Mouse (Mus musculus) ES-CJ7 (cell line): ENCODE data around the gene Lhfpl2.

Source experiments
- DNase-seq: peaks from one replicate; pipeline ENCODE4 v3.0.0; 2011; ENCODE audit warnings: low read depth, low spot score

Gene Lhfpl2

GRCm38 (mm10) chr13:94212716-94213115 lies 155.1 kb downstream of the Lhfpl2 start:
- DNase-seq: no peak

DNA sequence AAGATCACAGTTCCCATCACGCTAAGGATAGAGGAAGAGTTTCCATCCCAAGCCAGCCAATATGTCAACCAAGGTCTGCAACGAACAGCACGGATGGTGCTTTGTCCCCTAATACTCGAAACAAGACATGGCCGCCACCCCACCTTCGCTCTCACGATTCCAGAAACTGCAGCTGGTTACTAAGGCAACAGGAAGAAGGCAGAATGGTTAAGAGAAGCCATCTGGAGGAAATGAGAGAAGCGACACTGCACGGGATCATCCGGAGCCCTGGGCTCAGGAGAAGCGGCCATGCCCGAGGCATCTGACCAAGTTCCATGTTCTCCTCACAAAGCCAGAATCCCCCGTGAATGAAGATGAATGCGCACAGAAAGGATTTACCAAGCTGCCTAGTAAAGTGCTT lies 166.0 kb downstream of the Lhfpl2 start:
- DNase-seq: no peak

- peak; percentile 45 for DNase-seq
Measured at GRCm38 (mm10) chr13:94224717-94225705, 167.4 kb downstream of the Lhfpl2 start.

DNA sequence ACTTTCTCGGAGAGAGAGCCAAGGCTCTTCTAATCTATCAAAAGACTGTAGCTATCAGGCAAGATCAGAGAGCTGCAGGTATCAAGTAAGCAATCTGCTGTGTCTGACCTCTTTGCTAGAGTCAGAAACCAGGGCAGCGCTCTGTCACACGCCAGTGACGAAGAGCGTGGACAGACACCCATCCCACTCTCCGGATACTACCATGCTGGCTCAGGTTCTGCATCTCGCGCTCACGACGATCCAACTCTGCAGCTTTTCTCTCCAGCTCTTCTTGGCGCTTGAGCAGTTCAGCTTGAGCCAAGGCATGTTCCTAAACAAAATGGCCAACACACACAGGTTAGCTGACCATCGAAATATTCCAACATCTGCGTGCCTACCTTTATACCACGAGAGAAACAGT lies 174.3 kb downstream of the Lhfpl2 start:
- no peak for DNase-seq

- no peak for DNase-seq
Measured at GRCm38 (mm10) chr13:94239488-94239887, 181.9 kb downstream of the Lhfpl2 start.

- no peak for DNase-seq
Measured at GRCm38 (mm10) chr13:94240111-94240510, 182.5 kb downstream of the Lhfpl2 start.

DNA sequence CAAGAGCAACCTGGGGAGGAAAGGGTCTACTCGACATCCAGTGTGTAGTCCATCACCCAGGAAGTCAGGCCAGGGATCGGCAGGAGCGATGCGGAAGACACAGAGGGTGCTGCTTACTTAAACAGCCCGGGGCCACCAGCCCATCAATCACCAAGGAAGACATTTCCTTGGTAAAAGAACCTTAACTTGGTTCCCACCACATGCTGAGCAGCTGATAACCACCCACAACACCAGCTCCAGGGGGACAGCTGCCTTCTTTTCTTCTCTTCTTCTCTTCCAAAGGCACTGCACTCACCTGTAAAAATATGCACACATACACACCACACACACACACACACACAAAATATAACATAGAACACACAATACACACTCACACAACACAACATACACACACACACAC lies 183.3 kb downstream of the Lhfpl2 start:
- DNase-seq: no peak

DNA sequence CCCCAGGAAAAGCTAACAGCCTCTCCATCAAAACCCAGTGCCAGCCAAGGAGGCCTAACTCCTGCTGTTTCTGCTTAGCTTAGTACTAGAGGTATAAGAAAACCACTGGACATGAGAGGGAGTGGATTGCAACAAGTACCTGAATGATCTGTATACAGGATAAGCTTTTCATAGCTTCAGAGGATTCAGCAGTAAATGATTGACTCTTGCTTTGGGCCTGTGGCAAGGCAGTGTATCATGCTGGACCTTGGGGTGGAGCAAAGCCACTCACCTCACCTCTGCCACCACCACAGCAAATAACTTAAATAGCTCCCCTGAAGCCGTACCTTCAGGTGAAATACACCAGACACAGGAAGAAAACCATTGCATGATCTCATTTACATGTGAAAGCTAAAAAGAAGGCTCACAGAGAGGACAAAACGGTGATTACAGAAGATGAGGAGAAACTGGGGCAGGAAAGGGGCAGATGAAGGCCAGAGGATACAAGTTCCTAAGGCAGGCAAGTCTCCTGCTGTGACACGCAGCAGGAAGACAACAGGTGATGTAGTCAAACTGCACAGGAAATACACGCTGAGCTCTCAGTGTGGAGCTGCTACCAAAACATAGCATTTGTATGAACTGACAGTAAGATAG lies 184.4 kb downstream of the Lhfpl2 start:
- peak; percentile 83 for DNase-seq

- no peak for DNase-seq
Measured at GRCm38 (mm10) chr13:94242897-94243296, 185.3 kb downstream of the Lhfpl2 start.
